Mouse (Mus musculus) embryonic fibroblast, embryonic 13.5 days (primary cell): ENCODE measurements around the gene Capzb.

Source experiments
- CTCF ChIP-seq: IDR thresholded peaks from 2 replicates; pipeline ENCODE4 v1.5.1; 2011; ENCODE audit warnings: mild to moderate bottlenecking, control low read depth, low read length, moderate library complexity, borderline replicate concordance; ENCODE audit not compliant: insufficient read depth
- POLR2A ChIP-seq: IDR thresholded peaks from 2 replicates; pipeline ENCODE4 v1.6.1; 2011; ENCODE audit warnings: low read depth, mild to moderate bottlenecking, control low read depth, low read length, moderate library complexity

DNA sequence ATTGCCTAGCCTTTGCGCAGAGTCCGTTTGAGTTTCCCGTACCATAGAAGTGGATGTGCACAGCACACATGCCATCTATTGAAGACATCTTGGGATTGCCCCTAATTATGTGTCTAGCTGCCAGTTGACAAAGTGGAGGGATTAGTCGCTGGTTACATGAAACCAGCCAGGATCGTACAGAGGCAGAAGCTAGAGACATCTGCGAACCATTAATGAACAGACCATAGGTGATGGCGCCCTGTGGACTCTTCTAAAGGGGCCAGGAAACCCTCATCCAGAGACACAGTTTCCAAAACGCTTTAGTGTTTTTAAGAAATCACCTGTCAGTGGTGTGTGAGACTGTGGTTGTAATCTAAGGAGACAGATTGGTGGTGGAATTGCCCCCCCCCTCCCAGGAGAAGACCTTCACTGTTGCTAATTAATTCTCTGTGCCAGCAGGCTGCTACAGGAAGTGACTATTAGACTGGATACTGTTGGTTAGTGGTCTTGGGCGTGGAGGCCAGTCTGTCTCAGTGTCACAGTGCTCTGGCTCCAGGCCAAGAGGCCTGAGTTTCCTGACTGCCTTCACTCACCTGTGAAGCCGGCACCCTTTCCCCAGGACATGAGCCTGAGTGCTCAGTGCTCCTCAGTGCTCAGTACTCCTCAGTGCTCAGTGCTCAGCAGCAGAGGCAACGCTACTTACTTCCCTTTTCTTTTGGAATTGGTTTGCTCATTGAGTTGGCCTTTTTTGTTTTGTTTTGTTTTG, 37.8 kb downstream of the Capzb start:
- TF ChIP-seq CTCF (no peak), POLR2A (no peak)
